Mouse (Mus musculus) embryonic facial prominence, embryonic 13.5 days (tissue): ENCODE measurements around the gene Gm21680. TPM values are rescaled to one million over a fixed set of nuclear protein-coding genes. Genes with fewer than 3 reads are reported as not detected.

Experiments used
- polyA plus RNA-seq: library from polyadenylated mRNA; unstranded; fragments of >200 nt; fragmentation: Nextera tagmentation; extraction: Ambion mirVana; gene quantifications from 2 replicates; pipeline ENCODE4 v1.2.1, GENCODE M21; 2015

Gene Gm21680
- polyA plus RNA-seq, 1 experiment from 2014 or later: 0.07 TPM

Other genes starting within 250 kb of the Gm21680 start
- 4.7 and 5.2 TPM in 2 replicates for gene Actr3b, start 212.7 kb downstream of the Gm21680 start, polyA plus RNA-seq
- 0.08 and 0.17 TPM in 2 replicates for gene Gm21663, start 30.3 kb downstream of the Gm21680 start, polyA plus RNA-seq
- gene Gm21671, start 18.2 kb downstream of the Gm21680 start, polyA plus RNA-seq: 0.29 TPM in 1 of 2 replicates, not detected in the other
- gene Gm21698, start 16.0 kb upstream of the Gm21680 start, polyA plus RNA-seq: 0.17 and 0.20 TPM in 2 replicates
- gene Gm1979, start 32.1 kb upstream of the Gm21680 start, polyA plus RNA-seq: 0.15 and 0.21 TPM in 2 replicates
- 0.18 TPM in 1 of 2 replicates, not detected in the other for gene Gm5862, start 50.3 kb upstream of the Gm21680 start, polyA plus RNA-seq
- 0.14 and 0.23 TPM in 2 replicates for gene Speer4a, start 66.9 kb upstream of the Gm21680 start, polyA plus RNA-seq
- 0.22 TPM in 1 of 2 replicates, not detected in the other for gene Gm7347, start 85.9 kb upstream of the Gm21680 start, polyA plus RNA-seq
- gene Gm10471, start 116.6 kb upstream of the Gm21680 start, polyA plus RNA-seq: not detected in 2 replicates
- gene 5031410I06Rik, start 132.7 kb upstream of the Gm21680 start, polyA plus RNA-seq: 0.32 TPM in 1 of 2 replicates, not detected in the other
- gene Gm10220, start 148.8 kb upstream of the Gm21680 start, polyA plus RNA-seq: 0.07 and 0.22 TPM in 2 replicates